Mouse (Mus musculus): ENCODE results near the gene Slc30a1. TPM values are rescaled to one million over a fixed set of nuclear protein-coding genes. Genes with fewer than 3 reads are reported as not detected.

Gene Slc30a1
- total and polyA plus RNA-seq, 2 experiments from 2014 or later: 4.9 to 32.4 TPM

- Histone ChIP-seq H3K4me1 (ENCODE audit: insufficient read depth) (no peaks in the 10 kb centered on the region), H3K9me3 (ENCODE audit: low read length) (no peaks in the 10 kb centered on the region), H3K27ac (ENCODE audit: low read depth, low read length) (no peak overlapping the region), H3K9ac (no peak overlapping the region), H3K4me3 (ENCODE audit: low read depth, low read length) (no peak overlapping the region), H3K36me3 (ENCODE audit: insufficient read depth) (no peaks in the 10 kb centered on the region), H3K4me2 (ENCODE audit: low read depth) (no peak overlapping the region), H3K27me3 (ENCODE audit: insufficient read depth, low read length) (no peaks in the 10 kb centered on the region)
- DNase-seq (no peak), ATAC-seq (no peak)
- TF ChIP-seq CTCF (IDR thresholded peaks at IDR 0.05; ENCODE audit: low read depth): no peak
- 73% methylated on average over 12 of the region's 12 CpGs for WGBS
Measured at GRCm38 (mm10) chr1:191896806-191897552, 9.6 kb upstream of the Slc30a1 start.

GRCm38 (mm10) chr1:191905637-191906533 lies 682 bp upstream of the Slc30a1 start:
- peak overlapping the region; percentile 73 for H3K9ac ChIP-seq
- no peak; the same call in 1 of the 2 replicates for ATAC-seq
- H3K4me3 ChIP-seq (ENCODE audit: low read depth, low read length): peak overlapping the region; percentile 93
- 4% methylated on average over 48 of the region's 58 CpGs for WGBS
- H3K9me3 ChIP-seq (ENCODE audit: low read length): no peaks in the 10 kb centered on the region
- H3K4me2 ChIP-seq (ENCODE audit: low read depth): peak overlapping the region; percentile 96
- no peak for TF ChIP-seq CTCF (IDR thresholded peaks at IDR 0.05; ENCODE audit: low read depth)
- H3K27me3 ChIP-seq (ENCODE audit: insufficient read depth, low read length): no peaks in the 10 kb centered on the region
- no peak for DNase-seq
- peaks cover 20% of the 10 kb centered on the region for H3K4me1 ChIP-seq (ENCODE audit: insufficient read depth)
- no peaks in the 10 kb centered on the region for H3K36me3 ChIP-seq (ENCODE audit: insufficient read depth)
- H3K27ac ChIP-seq (ENCODE audit: low read depth, low read length): peak overlapping the region; percentile 59

GRCm38 (mm10) chr1:191907431-191907810 lies 854 bp downstream of the Slc30a1 start:
- DNase-seq (peak; percentile 50), ATAC-seq (peak; percentile 7; the same call in 1 of the 2 replicates)
- Histone ChIP-seq H3K27ac (ENCODE audit: low read depth, low read length) (peak overlapping the region; percentile 95), H3K4me2 (ENCODE audit: low read depth) (peak overlapping the region; percentile 96), H3K36me3 (ENCODE audit: insufficient read depth) (no peaks in the 10 kb centered on the region), H3K9ac (peak overlapping the region; percentile 90), H3K27me3 (ENCODE audit: insufficient read depth, low read length) (no peaks in the 10 kb centered on the region), H3K4me3 (ENCODE audit: low read depth, low read length) (peak overlapping the region; percentile 93), H3K9me3 (ENCODE audit: low read length) (no peaks in the 10 kb centered on the region), H3K4me1 (ENCODE audit: insufficient read depth) (peaks cover 22% of the 10 kb centered on the region)
- WGBS: under 1% methylated on average over 43 of the region's 43 CpGs
- TF ChIP-seq CTCF (IDR thresholded peaks at IDR 0.05; ENCODE audit: low read depth): peak; percentile 76

GRCm38 (mm10) chr1:191908906-191909305 lies 2.3 kb downstream of the Slc30a1 start:
- ATAC-seq (no peak), DNase-seq (no peak)
- Histone ChIP-seq H3K9ac (no peak overlapping the region), H3K4me1 (ENCODE audit: insufficient read depth) (peaks cover 23% of the 10 kb centered on the region), H3K9me3 (ENCODE audit: low read length) (no peaks in the 10 kb centered on the region), H3K27me3 (ENCODE audit: insufficient read depth, low read length) (no peaks in the 10 kb centered on the region), H3K4me3 (ENCODE audit: low read depth, low read length) (peak overlapping the region; percentile 93; the same call in 1 of the 2 replicates), H3K36me3 (ENCODE audit: insufficient read depth) (no peaks in the 10 kb centered on the region), H3K4me2 (ENCODE audit: low read depth) (peak overlapping the region; percentile 96), H3K27ac (ENCODE audit: low read depth, low read length) (no peak overlapping the region)
- no peak for TF ChIP-seq CTCF (IDR thresholded peaks at IDR 0.05; ENCODE audit: low read depth)
- 91% methylated on average over 15 of the region's 15 CpGs for WGBS

GRCm38 (mm10) chr1:191909316-191909715 lies 2.7 kb downstream of the Slc30a1 start:
- Histone ChIP-seq H3K4me3 (ENCODE audit: low read depth, low read length) (no peak overlapping the region), H3K9ac (no peak overlapping the region), H3K36me3 (ENCODE audit: insufficient read depth) (peaks cover 1% of the 10 kb centered on the region; the same call in 1 of the 2 replicates), H3K27ac (ENCODE audit: low read depth, low read length) (no peak overlapping the region), H3K27me3 (ENCODE audit: insufficient read depth, low read length) (no peaks in the 10 kb centered on the region), H3K4me1 (ENCODE audit: insufficient read depth) (peaks cover 23% of the 10 kb centered on the region), H3K9me3 (ENCODE audit: low read length) (no peaks in the 10 kb centered on the region), H3K4me2 (ENCODE audit: low read depth) (peak overlapping the region; percentile 1; the same call in 1 of the 2 replicates)
- ATAC-seq: no peak
- DNase-seq: no peak
- 94% methylated on average over 14 of the region's 14 CpGs for WGBS
- TF ChIP-seq CTCF (IDR thresholded peaks at IDR 0.05; ENCODE audit: low read depth): no peak

GRCm38 (mm10) chr1:191910646-191911045 lies 4.1 kb downstream of the Slc30a1 start:
- Histone ChIP-seq H3K4me3 (ENCODE audit: low read depth, low read length) (no peak overlapping the region), H3K27me3 (ENCODE audit: insufficient read depth, low read length) (no peaks in the 10 kb centered on the region), H3K36me3 (ENCODE audit: insufficient read depth) (peaks cover 3% of the 10 kb centered on the region; the same call in 1 of the 2 replicates), H3K9ac (no peak overlapping the region), H3K4me1 (ENCODE audit: insufficient read depth) (peaks cover 22% of the 10 kb centered on the region), H3K9me3 (ENCODE audit: low read length) (no peaks in the 10 kb centered on the region), H3K27ac (ENCODE audit: low read depth, low read length) (no peak overlapping the region), H3K4me2 (ENCODE audit: low read depth) (0 out of 2 replicates have a peak overlapping the region, but pooled peaks have one; percentile 6)
- WGBS: 77% methylated on average over 3 of the region's 3 CpGs
- no peak for ATAC-seq
- TF ChIP-seq CTCF (IDR thresholded peaks at IDR 0.05; ENCODE audit: low read depth): no peak
- DNase-seq: no peak

Data from forebrain, postnatal 0 days (tissue).